Mouse (Mus musculus): ENCODE results near the gene Pdcd10. TPM values are rescaled to one million over a fixed set of nuclear protein-coding genes. Genes with fewer than 3 reads are reported as not detected.

Gene Pdcd10
- polyA plus RNA-seq, 1 experiment from 2014 or later: 103 TPM

DNA sequence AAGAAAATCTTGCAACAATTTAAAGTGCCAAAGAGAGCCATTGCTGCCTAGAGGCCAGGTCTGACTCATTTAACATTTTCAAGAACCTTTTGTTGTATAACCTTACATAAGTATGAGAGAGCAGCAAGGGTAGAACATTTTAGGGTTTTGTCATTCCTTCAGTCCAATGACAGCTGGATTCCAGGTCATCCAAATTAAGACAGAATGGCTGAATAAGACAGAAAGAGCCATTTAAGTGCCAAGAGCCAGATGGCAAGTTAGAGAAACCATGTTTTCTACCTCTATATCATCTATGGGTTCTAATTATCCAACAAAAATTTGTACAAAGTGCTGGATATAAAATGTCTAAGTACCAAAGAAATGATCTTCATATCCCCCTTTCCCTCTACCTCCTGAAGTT is 5.4 kb downstream of the Pdcd10 start:
- no peaks in the 10 kb centered on the region for H3K36me3 ChIP-seq (ENCODE audit: control insufficient read depth, insufficient read depth, low read length)
- peaks cover 3% of the 10 kb centered on the region; the same call in 1 of the 2 replicates for H3K4me1 ChIP-seq (replicated peaks; ENCODE audit: control insufficient read depth, insufficient read depth, low read length)
- no peak overlapping the region for H3K4me3 ChIP-seq (ENCODE audit: low read depth, low read length)
- H3K27me3 ChIP-seq (ENCODE audit: control insufficient read depth, insufficient read depth, low read length): no peaks in the 10 kb centered on the region
- ATAC-seq (replicated peaks; ENCODE audit: low FRiP score) (no peak), DNase-seq (ENCODE audit: low spot score) (no peak)
- no peak overlapping the region for H3K27ac ChIP-seq (ENCODE audit: low read depth, low read length)
- no peaks in the 10 kb centered on the region for H3K9me3 ChIP-seq (ENCODE audit: control insufficient read depth, low read length)
- H3K9ac ChIP-seq (ENCODE audit: low read length): no peak overlapping the region
- H3K4me2 ChIP-seq (ENCODE audit: low read depth, low read length, severe bottlenecking): no peak overlapping the region

DNA sequence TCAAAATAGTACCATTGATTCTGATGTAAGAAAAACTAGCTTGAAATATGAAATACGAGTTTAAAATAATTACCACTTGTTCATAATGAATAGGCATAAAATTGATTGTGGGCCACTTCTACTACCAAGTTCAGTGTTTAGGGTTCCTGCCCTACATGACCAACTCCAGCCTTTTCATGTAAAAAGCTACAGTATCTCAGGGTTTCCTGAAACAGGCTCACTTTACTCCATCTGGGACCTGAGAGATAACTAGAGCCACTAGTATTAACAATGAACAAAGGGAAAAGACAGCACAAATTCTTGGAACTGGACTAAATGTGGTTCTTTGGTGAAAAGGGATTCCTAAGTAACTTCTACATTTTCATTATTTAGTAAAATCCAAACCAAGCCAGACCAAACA is 12.4 kb downstream of the Pdcd10 start:
- Histone ChIP-seq H3K4me2 (ENCODE audit: low read depth, low read length, severe bottlenecking) (no peak overlapping the region), H3K27ac (ENCODE audit: low read depth, low read length) (no peak overlapping the region), H3K4me1 (replicated peaks; ENCODE audit: control insufficient read depth, insufficient read depth, low read length) (no peaks in the 10 kb centered on the region), H3K9ac (ENCODE audit: low read length) (no peak overlapping the region), H3K4me3 (ENCODE audit: low read depth, low read length) (no peak overlapping the region), H3K27me3 (ENCODE audit: control insufficient read depth, insufficient read depth, low read length) (no peaks in the 10 kb centered on the region), H3K9me3 (ENCODE audit: control insufficient read depth, low read length) (no peaks in the 10 kb centered on the region), H3K36me3 (ENCODE audit: control insufficient read depth, insufficient read depth, low read length) (no peaks in the 10 kb centered on the region)
- WGBS: 93% methylated on average over 1 of the region's 1 CpGs
- DNase-seq (ENCODE audit: low spot score) (no peak), ATAC-seq (replicated peaks; ENCODE audit: low FRiP score) (no peak)

DNA sequence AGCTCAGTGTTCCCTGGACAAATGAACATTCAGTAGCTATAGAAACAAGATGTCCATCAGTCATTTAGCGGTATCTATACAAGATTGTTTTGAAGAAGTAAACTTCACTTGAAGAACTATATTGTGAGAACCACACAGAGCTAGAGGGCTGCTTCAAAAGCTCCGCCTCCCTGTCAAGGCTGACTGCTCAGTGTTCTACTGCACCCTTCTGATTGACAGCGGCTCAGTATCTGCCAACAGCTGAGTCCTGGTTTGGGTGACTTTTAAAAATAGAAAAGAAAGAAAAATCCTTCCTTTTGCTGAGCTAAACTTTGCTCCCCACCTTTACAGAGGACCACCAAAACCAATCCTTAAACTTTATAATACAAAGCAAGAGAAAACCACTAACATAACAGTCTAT is 13.8 kb downstream of the Pdcd10 start:
- Histone ChIP-seq H3K4me1 (replicated peaks; ENCODE audit: control insufficient read depth, insufficient read depth, low read length) (no peaks in the 10 kb centered on the region), H3K36me3 (ENCODE audit: control insufficient read depth, insufficient read depth, low read length) (no peaks in the 10 kb centered on the region), H3K27ac (ENCODE audit: low read depth, low read length) (no peak overlapping the region), H3K4me2 (ENCODE audit: low read depth, low read length, severe bottlenecking) (no peak overlapping the region), H3K27me3 (ENCODE audit: control insufficient read depth, insufficient read depth, low read length) (no peaks in the 10 kb centered on the region), H3K4me3 (ENCODE audit: low read depth, low read length) (no peak overlapping the region), H3K9me3 (ENCODE audit: control insufficient read depth, low read length) (no peaks in the 10 kb centered on the region), H3K9ac (ENCODE audit: low read length) (no peak overlapping the region)
- ATAC-seq (replicated peaks; ENCODE audit: low FRiP score): 0 out of 2 replicates have a peak, but pooled peaks have one; percentile 24
- DNase-seq (ENCODE audit: low spot score): no peak
- WGBS: 89% methylated on average over 3 of the region's 3 CpGs

DNA sequence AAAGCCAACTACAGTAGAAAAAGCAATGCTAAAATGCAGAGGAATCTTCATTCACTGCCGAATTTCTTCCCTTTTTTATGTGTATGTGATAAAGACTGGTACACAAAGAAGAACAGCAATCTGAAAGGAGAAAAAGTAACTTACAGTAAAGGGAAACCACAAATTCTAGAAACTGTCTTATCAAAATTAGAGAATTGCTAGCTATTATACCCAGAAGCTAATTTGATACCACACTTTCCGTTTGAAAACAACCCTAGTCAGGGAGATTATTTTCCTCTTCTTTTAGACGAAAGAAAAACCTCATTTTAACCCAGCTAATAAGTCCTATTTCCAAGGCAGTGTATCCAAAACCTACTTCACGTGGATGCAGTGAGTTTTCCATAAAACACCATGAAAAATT is 15.4 kb downstream of the Pdcd10 start:
- H3K9ac ChIP-seq (ENCODE audit: low read length): no peak overlapping the region
- no peak overlapping the region for H3K27ac ChIP-seq (ENCODE audit: low read depth, low read length)
- no peaks in the 10 kb centered on the region for H3K4me1 ChIP-seq (replicated peaks; ENCODE audit: control insufficient read depth, insufficient read depth, low read length)
- ATAC-seq (replicated peaks; ENCODE audit: low FRiP score) (no peak), DNase-seq (ENCODE audit: low spot score) (no peak)
- no peaks in the 10 kb centered on the region; the same call in 1 of the 2 replicates for H3K36me3 ChIP-seq (ENCODE audit: control insufficient read depth, insufficient read depth, low read length)
- whole genome bisulfite sequencing: 82% methylated on average over 4 of the region's 4 CpGs
- no peak overlapping the region for H3K4me3 ChIP-seq (ENCODE audit: low read depth, low read length)
- no peaks in the 10 kb centered on the region for H3K9me3 ChIP-seq (ENCODE audit: control insufficient read depth, low read length)
- no peak overlapping the region for H3K4me2 ChIP-seq (ENCODE audit: low read depth, low read length, severe bottlenecking)
- no peaks in the 10 kb centered on the region for H3K27me3 ChIP-seq (ENCODE audit: control insufficient read depth, insufficient read depth, low read length)

DNA sequence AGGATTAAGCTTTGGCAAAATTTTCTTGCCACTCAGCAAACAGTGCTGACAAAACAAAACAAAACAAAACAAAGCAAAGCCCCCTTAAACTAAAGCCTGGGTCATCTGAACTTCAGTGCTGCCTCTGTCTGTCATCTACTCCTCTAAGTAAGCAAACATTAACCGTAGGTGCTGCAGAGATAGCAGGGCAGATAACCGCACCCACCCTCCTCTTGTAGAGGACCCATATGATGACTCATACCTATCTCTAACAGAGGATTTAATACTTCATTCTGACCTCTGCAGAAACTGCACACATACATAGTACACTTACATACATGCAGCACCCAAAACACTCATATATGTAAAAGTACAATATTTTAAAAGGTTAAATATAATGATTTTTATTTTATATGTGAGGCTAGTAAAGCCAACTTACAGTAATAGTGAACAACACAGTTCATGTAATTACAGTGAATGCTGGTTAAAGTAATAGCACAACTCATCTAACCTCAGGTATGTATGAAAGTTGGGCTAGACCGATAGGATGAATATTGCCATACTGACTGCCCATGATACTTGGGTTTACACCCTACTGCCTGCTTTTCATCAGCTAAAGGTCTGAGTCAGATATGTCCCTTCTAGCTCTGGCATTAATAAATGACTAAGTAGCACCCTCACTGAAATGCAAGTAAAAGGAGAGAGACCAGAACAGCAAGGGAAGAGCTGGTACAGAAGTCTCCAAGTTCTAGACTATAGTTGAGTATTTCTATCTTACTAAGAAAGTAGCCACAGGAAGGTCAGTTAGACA is 22.4 kb downstream of the Pdcd10 start:
- no peak overlapping the region for H3K9ac ChIP-seq (ENCODE audit: low read length)
- no peaks in the 10 kb centered on the region for H3K9me3 ChIP-seq (ENCODE audit: control insufficient read depth, low read length)
- H3K27me3 ChIP-seq (ENCODE audit: control insufficient read depth, insufficient read depth, low read length): no peaks in the 10 kb centered on the region
- DNase-seq (ENCODE audit: low spot score) (no peak), ATAC-seq (replicated peaks; ENCODE audit: low FRiP score) (no peak)
- no peak overlapping the region for H3K4me3 ChIP-seq (ENCODE audit: low read depth, low read length)
- WGBS: 94% methylated on average over 3 of the region's 3 CpGs
- no peaks in the 10 kb centered on the region; the same call in 1 of the 2 replicates for H3K36me3 ChIP-seq (ENCODE audit: control insufficient read depth, insufficient read depth, low read length)
- no peak overlapping the region for H3K4me2 ChIP-seq (ENCODE audit: low read depth, low read length, severe bottlenecking)
- H3K4me1 ChIP-seq (replicated peaks; ENCODE audit: control insufficient read depth, insufficient read depth, low read length): no peaks in the 10 kb centered on the region
- no peak overlapping the region for H3K27ac ChIP-seq (ENCODE audit: low read depth, low read length)

DNA sequence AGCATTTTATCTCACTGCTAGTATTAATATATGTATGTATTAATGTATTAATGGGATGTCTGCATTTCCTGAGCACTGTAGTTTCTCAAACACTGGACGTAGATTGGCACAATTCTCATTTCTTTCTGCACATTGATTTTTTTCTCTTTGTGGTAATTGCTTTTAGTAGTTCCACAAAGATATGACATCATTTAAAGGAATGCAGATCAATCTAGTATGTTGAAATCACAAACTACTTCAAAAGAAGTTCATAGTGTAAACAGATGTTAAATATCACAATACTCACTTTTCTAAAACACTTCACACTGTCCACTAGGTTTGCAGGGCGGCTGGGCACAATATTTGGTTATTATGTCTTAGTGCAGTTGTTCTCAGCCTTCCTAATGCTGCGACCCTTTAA is 25.6 kb downstream of the Pdcd10 start:
- Histone ChIP-seq H3K9ac (ENCODE audit: low read length) (no peak overlapping the region), H3K4me2 (ENCODE audit: low read depth, low read length, severe bottlenecking) (no peak overlapping the region), H3K36me3 (ENCODE audit: control insufficient read depth, insufficient read depth, low read length) (no peaks in the 10 kb centered on the region; the same call in 1 of the 2 replicates), H3K9me3 (ENCODE audit: control insufficient read depth, low read length) (no peaks in the 10 kb centered on the region), H3K4me1 (replicated peaks; ENCODE audit: control insufficient read depth, insufficient read depth, low read length) (no peaks in the 10 kb centered on the region), H3K27me3 (ENCODE audit: control insufficient read depth, insufficient read depth, low read length) (no peaks in the 10 kb centered on the region), H3K4me3 (ENCODE audit: low read depth, low read length) (no peak overlapping the region), H3K27ac (ENCODE audit: low read depth, low read length) (no peak overlapping the region)
- WGBS: 98% methylated on average over 3 of the region's 3 CpGs
- ATAC-seq (replicated peaks; ENCODE audit: low FRiP score) (no peak), DNase-seq (ENCODE audit: low spot score) (no peak)

DNA sequence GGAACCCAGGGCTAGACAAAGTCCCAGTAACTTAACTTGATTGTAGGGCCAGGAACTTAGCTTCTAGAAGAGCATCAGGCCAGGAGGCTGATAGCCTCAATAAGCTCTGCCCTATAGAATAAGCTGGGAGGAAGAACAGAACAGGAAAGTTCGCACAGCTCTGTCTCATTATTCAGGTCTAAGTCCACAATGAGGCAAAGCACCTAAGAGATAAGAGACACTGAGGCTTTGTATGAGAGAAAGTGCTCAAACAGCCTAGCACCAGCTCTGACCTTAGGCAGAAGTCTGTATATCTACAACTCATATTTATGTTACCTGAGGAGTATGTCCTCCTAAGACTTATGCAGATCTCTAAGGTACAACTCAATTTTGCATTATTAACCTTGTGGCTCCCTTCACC is 34.1 kb downstream of the Pdcd10 start:
- H3K4me3 ChIP-seq (ENCODE audit: low read depth, low read length): no peak overlapping the region
- H3K4me1 ChIP-seq (replicated peaks; ENCODE audit: control insufficient read depth, insufficient read depth, low read length): no peaks in the 10 kb centered on the region
- no peaks in the 10 kb centered on the region for H3K27me3 ChIP-seq (ENCODE audit: control insufficient read depth, insufficient read depth, low read length)
- WGBS: 80% methylated on average over 1 of the region's 1 CpGs
- H3K4me2 ChIP-seq (ENCODE audit: low read depth, low read length, severe bottlenecking): no peak overlapping the region
- ATAC-seq (replicated peaks; ENCODE audit: low FRiP score) (no peak), DNase-seq (ENCODE audit: low spot score) (no peak)
- no peaks in the 10 kb centered on the region; the same call in 1 of the 2 replicates for H3K36me3 ChIP-seq (ENCODE audit: control insufficient read depth, insufficient read depth, low read length)
- no peaks in the 10 kb centered on the region for H3K9me3 ChIP-seq (ENCODE audit: control insufficient read depth, low read length)
- H3K27ac ChIP-seq (ENCODE audit: low read depth, low read length): no peak overlapping the region
- no peak overlapping the region for H3K9ac ChIP-seq (ENCODE audit: low read length)

DNA sequence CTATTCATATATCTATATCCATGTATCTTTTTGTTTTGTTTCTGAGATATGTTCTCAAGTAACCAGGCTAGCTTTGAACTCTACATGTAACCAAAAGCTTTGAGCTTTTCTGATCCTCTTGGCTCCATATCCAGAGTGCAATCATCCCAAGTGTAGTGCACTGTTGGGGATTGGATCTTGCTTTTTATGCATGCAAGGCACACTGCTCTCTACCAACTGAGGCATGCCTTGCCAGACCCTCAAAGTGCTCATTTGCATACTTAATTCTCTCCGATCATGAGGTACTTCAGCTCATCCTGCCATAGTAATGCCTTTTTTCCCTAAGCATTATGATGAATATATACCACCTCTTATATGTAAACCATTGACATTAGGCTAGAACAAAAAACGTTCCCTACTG is 35.3 kb downstream of the Pdcd10 start:
- H3K9me3 ChIP-seq (ENCODE audit: control insufficient read depth, low read length): no peaks in the 10 kb centered on the region
- H3K36me3 ChIP-seq (ENCODE audit: control insufficient read depth, insufficient read depth, low read length): no peaks in the 10 kb centered on the region
- H3K4me1 ChIP-seq (replicated peaks; ENCODE audit: control insufficient read depth, insufficient read depth, low read length): no peaks in the 10 kb centered on the region
- no peak for ATAC-seq (replicated peaks; ENCODE audit: low FRiP score)
- H3K27ac ChIP-seq (ENCODE audit: low read depth, low read length): no peak overlapping the region
- no peaks in the 10 kb centered on the region for H3K27me3 ChIP-seq (ENCODE audit: control insufficient read depth, insufficient read depth, low read length)
- H3K4me3 ChIP-seq (ENCODE audit: low read depth, low read length): no peak overlapping the region
- 84% methylated on average over 2 of the region's 2 CpGs for WGBS
- DNase-seq (ENCODE audit: low spot score): no peak
- H3K9ac ChIP-seq (ENCODE audit: low read length): no peak overlapping the region
- no peak overlapping the region for H3K4me2 ChIP-seq (ENCODE audit: low read depth, low read length, severe bottlenecking)

DNA sequence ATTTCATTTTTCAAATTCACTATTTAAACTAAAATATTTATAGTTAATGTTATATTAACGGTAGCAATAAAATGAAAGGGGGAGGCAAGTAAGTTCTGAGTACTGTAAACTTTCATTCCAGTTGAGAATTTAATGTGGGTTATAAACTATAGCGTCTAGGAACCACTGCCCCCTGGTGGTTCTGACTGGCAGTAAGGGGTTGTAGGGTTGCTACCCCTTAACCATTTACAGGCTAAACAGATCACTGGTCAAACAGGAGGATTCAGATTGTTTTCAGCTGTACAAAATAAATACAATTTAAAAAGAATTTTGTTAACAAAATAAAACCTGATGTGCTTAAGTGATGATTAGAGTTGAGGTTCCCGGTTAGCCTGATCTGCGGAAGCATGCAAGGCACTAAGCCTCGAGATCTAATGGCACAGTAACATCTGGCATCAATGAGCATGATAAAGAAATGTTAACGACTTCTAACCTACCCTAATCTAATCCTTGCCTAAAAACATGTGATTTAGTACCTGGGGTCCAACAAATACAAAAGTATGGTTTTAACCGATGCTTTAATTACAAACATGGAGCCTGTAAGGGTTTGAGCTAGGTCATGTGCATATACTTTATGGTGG is 38.9 kb downstream of the Pdcd10 start:
- Histone ChIP-seq H3K9ac (ENCODE audit: low read length) (no peak overlapping the region), H3K9me3 (ENCODE audit: control insufficient read depth, low read length) (no peaks in the 10 kb centered on the region), H3K4me1 (replicated peaks; ENCODE audit: control insufficient read depth, insufficient read depth, low read length) (no peaks in the 10 kb centered on the region), H3K27me3 (ENCODE audit: control insufficient read depth, insufficient read depth, low read length) (no peaks in the 10 kb centered on the region), H3K36me3 (ENCODE audit: control insufficient read depth, insufficient read depth, low read length) (no peaks in the 10 kb centered on the region), H3K27ac (ENCODE audit: low read depth, low read length) (no peak overlapping the region), H3K4me2 (ENCODE audit: low read depth, low read length, severe bottlenecking) (no peak overlapping the region), H3K4me3 (ENCODE audit: low read depth, low read length) (no peak overlapping the region)
- 73% methylated on average over 7 of the region's 7 CpGs for WGBS
- DNase-seq (ENCODE audit: low spot score) (peak; percentile 58), ATAC-seq (replicated peaks; ENCODE audit: low FRiP score) (peak; percentile 62)
